26 mouse cellular contexts compared by ENCODE assay signal in genomic region chr4:101351716-101352115, GRCm38 (mm10).
"Had no signal": no experiment of that assay in that cellular context is flagged by ENCODE, and none has a peak within 500 bp of the region (broad histone marks: within the 10 kb centered on the region; RNA-seq: fewer than 3 reads in every experiment).

No protein-coding gene starts in this region.

- H3K27ac ChIP-seq: heart, embryonic 10.5 days; hindbrain, embryonic 10.5 days; hindbrain, embryonic 12.5 days; hindbrain, embryonic 14.5 days; intestine, embryonic 15.5 days; kidney, embryonic 15.5 days; kidney, postnatal 0 days; left cerebral cortex, adult 2 months; limb, embryonic 10.5 days; limb, embryonic 12.5 days; liver, embryonic 12.5 days; liver, embryonic 14.5 days had no signal

- H3K27me3 ChIP-seq: heart, embryonic 12.5 days; hindbrain, embryonic 12.5 days; intestine, embryonic 15.5 days had no signal

- DNase-seq: gastrocnemius, postnatal 10 days; gastrocnemius, postnatal 25 days; heart, adult 18-20 months; heart, postnatal 10 days; heart, postnatal 4 days; kidney, adult 18-20 months; kidney, postnatal 14 days; kidney, postnatal 4 days; liver had no signal

- H3K36me3 ChIP-seq: intestine, embryonic 15.5 days; liver, embryonic 12.5 days had no signal

- H3K4me2 ChIP-seq: heart, embryonic 12.5 days; hindbrain, embryonic 12.5 days; hindbrain, embryonic 14.5 days; intestine, embryonic 15.5 days; kidney, embryonic 15.5 days; limb, embryonic 12.5 days; liver, embryonic 12.5 days had no signal

- H3K9ac ChIP-seq: heart, embryonic 12.5 days; hindbrain, embryonic 12.5 days; hindbrain, embryonic 14.5 days; intestine, embryonic 15.5 days; kidney, embryonic 15.5 days; limb, embryonic 12.5 days; liver, embryonic 12.5 days; liver, embryonic 14.5 days had no signal

- H3K4me3 ChIP-seq: heart, embryonic 10.5 days; heart, embryonic 12.5 days; hindbrain, embryonic 10.5 days; hindbrain, embryonic 12.5 days; intestine, embryonic 15.5 days; kidney, embryonic 15.5 days; left cerebral cortex, adult 2 months; limb, embryonic 10.5 days; limb, embryonic 12.5 days; liver, embryonic 12.5 days had no signal

- H3K9me3 ChIP-seq: heart, embryonic 10.5 days; heart, embryonic 12.5 days; hindbrain, embryonic 10.5 days; hindbrain, embryonic 12.5 days; intestine, embryonic 15.5 days; kidney, embryonic 15.5 days; limb, embryonic 10.5 days; limb, embryonic 12.5 days; liver, embryonic 12.5 days had no signal

- ATAC-seq: forebrain, embryonic 16.5 days; hindbrain, embryonic 16.5 days; inflammation-experienced regulatory T-cells, adult 6 months; intestine, embryonic 15.5 days; intestine, postnatal 0 days; liver, embryonic 12.5 days had no signal
